Mouse (Mus musculus) retina, postnatal 7 days (tissue): ENCODE data around the gene Serf1.
A peak's percentile ranks its signal among the peaks of the same experiment; 100 is the strongest.
"Not testable (repeated sequence)": the region's sequence is repeated elsewhere in the genome, so short reads cannot be mapped to it uniquely, and the experiment has no call there.

Source experiments
- DNase-seq: peaks from one replicate; pipeline ENCODE4 v3.0.0-alpha.2; 2012; ENCODE audit warnings: low read depth, low spot score

Gene Serf1

GRCm38 (mm10) chr13:100107652-100108472 is at the start of gene Serf1:
Gene Serf1 (plus strand): TSS chr13:100108012.
- peak; percentile 76 for DNase-seq

DNA sequence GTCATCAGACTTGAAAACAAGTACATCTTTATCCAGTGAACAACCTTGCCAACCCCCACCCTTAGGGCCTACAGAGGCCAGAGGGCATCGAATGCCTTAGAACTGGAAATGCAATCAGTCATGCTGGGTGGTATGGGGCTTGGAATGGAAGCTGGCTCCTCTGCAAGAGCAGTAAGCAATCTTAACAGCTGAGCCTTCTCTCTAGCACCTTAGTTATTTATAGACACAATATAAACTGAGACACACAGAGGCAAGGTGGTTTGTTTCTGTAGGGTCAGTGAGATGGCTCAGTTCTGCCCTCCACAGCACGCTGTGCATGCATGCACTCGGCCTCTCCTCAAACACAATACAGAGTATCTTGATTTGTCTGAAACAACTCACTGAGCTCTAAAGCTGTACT is 43.9 kb upstream of the Serf1 start:
- no peak for DNase-seq

DNA sequence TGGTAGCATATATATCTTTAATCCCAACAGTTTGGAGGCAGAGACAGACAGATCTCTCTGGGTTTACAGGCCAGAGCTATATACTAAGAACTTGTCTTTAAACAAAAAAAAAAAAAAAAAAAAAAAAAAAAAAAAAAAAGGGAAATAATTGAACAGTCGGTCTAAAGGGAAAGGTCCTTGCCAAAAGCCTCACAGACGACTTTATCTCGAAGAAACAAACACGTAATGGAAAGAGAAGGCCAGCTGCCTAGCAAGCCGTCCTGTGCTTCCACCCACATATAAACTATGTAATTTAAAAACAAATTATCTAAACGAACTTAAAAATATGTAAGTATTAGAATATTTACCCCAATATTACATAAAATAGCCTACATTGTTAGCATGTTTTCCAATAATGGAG is 40.0 kb upstream of the Serf1 start:
- DNase-seq, result no peak

GRCm38 (mm10) chr13:100071473-100071872 is 36.3 kb upstream of the Serf1 start:
- no peak for DNase-seq

- DNase-seq, result no peak
These were observed 9.0 kb upstream of the Serf1 start for GRCm38 (mm10) chr13:100098808-100099207.

DNA sequence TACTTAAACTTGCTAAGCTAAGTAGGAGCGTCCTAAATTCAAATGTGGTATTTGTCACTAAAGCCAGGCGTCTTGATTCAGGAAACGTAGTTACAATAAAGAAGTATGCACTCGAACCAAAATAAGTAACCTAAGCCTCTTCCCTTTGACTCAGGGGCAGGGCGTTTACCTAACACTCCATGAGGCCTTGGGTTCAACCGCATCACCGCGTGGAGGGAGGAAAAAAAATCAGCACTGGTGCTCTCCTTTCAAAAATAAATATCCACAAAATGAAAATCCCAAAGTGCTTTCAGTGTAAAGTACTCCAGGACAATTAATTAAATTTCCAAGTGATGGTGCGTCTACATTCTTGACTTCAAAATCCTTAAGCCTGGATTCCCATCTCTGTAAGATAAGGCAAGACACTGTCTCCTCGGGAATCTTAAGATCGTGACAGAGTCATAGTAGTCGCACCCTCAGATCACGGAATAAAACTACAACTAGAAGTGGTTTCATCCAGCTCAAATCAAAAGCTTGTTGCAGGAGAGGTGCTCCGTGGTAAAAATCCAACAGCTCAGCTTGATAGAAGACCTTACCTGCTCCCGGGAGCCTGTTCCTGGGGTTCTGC is 4.7 kb upstream of the Serf1 start:
- DNase-seq, result no peak

DNA sequence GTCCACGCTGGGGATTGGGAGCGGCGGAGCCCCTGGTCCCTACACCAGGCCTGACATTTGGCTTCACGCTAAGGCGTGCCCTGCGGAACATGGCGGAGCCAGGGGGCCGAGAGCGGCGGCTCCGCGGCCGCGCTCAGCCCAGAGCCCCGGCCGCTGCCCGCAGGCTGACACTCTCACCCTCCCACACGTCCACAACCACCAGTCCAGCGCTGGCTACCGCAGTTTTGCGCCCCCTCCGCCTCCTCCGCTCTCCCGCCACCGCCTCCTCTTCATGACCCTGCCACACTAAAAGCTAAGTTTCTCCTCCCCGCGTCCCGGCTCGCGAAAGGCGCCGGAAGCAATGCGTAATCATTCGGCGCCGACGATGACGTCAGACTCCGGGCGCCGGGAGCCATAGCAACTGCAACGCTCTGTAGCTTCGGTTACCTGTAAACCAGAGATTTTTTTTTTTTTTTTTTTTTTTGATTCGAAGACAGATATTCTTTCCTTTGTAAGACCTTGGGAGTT is 4.0 kb upstream of the Serf1 start, which contains the start of gene Bdp1:
Gene Bdp1 (minus strand): TSS at position 323 of the 507 bp plus-strand sequence.
- DNase-seq, result peak; percentile 90

- peak; percentile 21 for DNase-seq
These were observed 4.6 kb downstream of the Serf1 start for GRCm38 (mm10) chr13:100112218-100112972.

- no peak for DNase-seq
These were observed 16.2 kb downstream of the Serf1 start for GRCm38 (mm10) chr13:100123970-100124369.

DNA sequence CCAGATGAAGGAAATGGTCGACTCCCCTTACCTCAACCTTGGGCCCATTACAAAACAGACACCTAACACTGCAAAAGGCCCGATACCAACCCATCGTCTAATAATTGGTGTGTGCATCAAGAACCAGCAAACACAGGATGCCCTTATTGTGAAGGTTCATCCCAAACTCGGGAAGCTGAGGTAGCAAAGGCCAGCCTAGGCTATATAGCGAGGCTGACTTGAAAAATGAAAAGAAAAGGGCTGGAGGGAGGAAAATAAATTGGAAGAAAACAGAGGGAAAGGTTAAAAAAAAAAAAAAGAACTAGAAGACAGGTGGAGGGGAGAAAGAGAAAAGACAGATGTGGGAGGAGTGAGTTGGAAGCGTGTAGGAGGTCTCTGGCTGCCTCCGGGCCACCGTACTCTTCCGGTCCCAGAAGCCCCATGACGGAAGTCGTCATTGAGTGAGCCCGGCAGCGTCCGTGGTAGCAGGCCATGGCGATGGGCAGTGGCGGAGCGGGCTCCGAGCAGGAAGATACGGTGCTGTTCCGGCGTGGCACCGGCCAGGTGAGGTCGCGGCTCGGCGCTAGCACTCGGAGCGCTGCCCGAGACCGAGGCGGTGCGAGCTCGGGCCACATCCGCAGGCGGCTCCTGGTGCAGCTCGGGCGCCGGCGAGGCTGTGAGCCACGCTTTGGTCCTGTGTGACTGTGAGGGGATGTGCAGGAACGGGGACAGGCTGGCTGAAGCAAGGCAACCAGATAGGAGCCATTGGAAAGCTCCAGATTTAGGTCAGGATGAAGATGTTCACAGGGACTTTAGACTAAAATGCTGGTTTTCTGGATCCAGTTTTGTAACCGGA is 16.8 kb downstream of the Serf1 start, which contains the start of gene Smn1:
Gene Smn1 (plus strand): TSS at position 430 of the 835 bp plus-strand sequence.
- DNase-seq, result peak; percentile 92

- DNase-seq, result no peak
These were observed 17.4 kb downstream of the Serf1 start for GRCm38 (mm10) chr13:100125258-100125643.

DNA sequence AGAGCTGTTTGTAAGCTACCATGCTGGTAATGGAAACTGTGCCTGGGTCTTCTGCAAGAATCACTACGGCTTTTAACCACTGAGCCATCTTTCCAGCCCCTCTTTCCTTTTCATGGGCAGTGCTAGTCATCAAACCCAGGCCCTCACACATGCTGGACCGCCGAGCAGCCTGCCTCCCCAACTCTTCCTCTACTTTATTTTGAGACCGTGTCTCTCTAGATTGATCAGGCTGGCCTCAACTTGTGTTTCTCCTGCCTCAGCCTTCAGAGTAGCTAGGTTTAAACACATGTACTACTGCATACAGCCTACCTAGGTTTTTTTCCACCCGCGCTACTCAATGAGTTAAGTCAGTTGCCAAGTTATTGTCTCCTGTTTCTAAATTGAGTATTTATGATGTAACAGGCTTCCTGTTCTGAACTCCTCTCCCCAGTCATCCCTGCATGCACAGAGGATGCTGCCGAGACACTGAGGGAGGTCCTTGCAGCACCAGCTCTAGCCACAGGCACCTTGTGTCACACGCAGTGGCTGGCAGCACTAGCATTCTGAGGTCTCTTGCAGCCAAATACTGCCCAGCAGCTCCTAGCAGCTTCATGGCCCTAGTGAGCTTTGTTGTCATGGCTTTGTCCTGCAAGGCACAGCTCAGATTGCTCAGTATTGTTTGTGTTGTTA is 34.0 kb downstream of the Serf1 start:
- no peak for DNase-seq

DNA sequence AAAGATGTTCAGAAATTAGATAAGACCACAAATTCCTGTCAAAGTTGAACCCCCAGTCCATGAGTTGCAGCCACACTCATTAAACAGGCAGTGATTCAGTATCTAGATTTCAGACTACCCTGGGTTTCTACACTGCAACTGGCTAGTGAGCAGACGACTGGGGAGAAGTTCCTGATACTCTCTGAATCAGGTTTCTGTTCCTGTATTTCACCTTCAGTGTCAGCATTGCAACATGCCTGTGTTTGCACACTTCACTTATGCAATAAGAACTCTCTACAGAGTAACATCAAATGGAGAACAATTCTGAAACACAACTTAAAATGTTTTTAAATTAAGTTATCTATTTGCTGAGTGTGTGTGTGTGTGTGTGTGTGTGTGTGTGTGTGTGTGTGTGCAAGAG is 44.8 kb downstream of the Serf1 start:
- no peak for DNase-seq

- DNase-seq, result no peak
These were observed 48.8 kb downstream of the Serf1 start for GRCm38 (mm10) chr13:100156624-100157023.

GRCm38 (mm10) chr13:100161171-100161870 is 53.5 kb downstream of the Serf1 start:
- DNase-seq, result not testable (repeated sequence)

DNA sequence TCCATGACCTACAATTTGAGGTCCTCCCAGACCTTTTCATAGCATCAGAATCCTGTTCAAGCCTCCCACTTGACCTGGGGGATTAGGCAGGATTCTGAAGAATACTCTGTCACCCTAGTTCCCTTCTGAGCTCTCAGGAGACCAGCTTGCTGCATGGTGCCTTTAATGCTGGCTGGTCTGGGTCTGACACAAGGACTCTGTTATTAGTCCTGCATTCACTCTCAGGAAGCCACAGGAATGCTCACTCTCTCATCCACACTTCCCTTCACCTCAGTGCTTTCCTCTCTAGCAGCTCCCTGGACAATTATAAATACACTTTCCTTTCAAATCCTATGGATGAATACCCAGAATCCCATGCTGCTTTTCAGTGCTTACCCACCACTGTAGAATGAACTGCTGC is 54.7 kb downstream of the Serf1 start:
- DNase-seq, result not testable (repeated sequence)
